Mouse (Mus musculus): ENCODE results near the gene Cdc27. TPM values are rescaled to one million over a fixed set of nuclear protein-coding genes. Genes with fewer than 3 reads are reported as not detected.
"Not testable (repeated sequence)": the region's sequence is repeated elsewhere in the genome, so short reads cannot be mapped to it uniquely, and the experiment has no call there.

The Cdc27 gene
- polyA plus RNA-seq, 1 experiment from 2014 or later = 49.3 TPM

- no peaks in the 10 kb centered on the region for H3K36me3 ChIP-seq (ENCODE audit: control insufficient read depth, insufficient read depth, low read length)
These were observed 26.6 kb upstream of the Cdc27 start for GRCm38 (mm10) chr11:104576772-104577612.

GRCm38 (mm10) chr11:104572566-104572965 lies 22.1 kb upstream of the Cdc27 start:
- Histone ChIP-seq H3K36me3 (ENCODE audit: control insufficient read depth, insufficient read depth, low read length) (no peaks in the 10 kb centered on the region), H3K4me2 (ENCODE audit: low read depth, low read length) (no peak overlapping the region), H3K27me3 (ENCODE audit: control insufficient read depth, insufficient read depth, low read length) (no peaks in the 10 kb centered on the region), H3K4me1 (ENCODE audit: control insufficient read depth, insufficient read depth, low read length) (no peaks in the 10 kb centered on the region), H3K9me3 (ENCODE audit: control insufficient read depth, low read length) (no peaks in the 10 kb centered on the region), H3K27ac (ENCODE audit: low read depth, low read length) (no peak overlapping the region), H3K9ac (replicated peaks; ENCODE audit: low read depth, low read length) (no peak overlapping the region), H3K4me3 (ENCODE audit: low read depth, low read length) (no peak overlapping the region)
- ATAC-seq (ENCODE audit: low read depth) = no peak
- WGBS = 79% methylated on average over 2 of the region's 2 CpGs

More at GRCm38 (mm10) chr11:104576772-104577612, 26.6 kb upstream of the Cdc27 start:
- ATAC-seq (ENCODE audit: low read depth) = no peak
- H3K4me3 ChIP-seq (ENCODE audit: low read depth, low read length) = no peak overlapping the region
- no peaks in the 10 kb centered on the region for H3K27me3 ChIP-seq (ENCODE audit: control insufficient read depth, insufficient read depth, low read length)
- no peak overlapping the region for H3K27ac ChIP-seq (ENCODE audit: low read depth, low read length)
- H3K9ac ChIP-seq (replicated peaks; ENCODE audit: low read depth, low read length) = no peak overlapping the region
- H3K4me1 ChIP-seq (ENCODE audit: control insufficient read depth, insufficient read depth, low read length) = no peaks in the 10 kb centered on the region
- H3K9me3 ChIP-seq (ENCODE audit: control insufficient read depth, low read length) = no peaks in the 10 kb centered on the region
- 53% methylated on average over 10 of the region's 10 CpGs for WGBS
- no peak overlapping the region for H3K4me2 ChIP-seq (ENCODE audit: low read depth, low read length)

- no peak overlapping the region for H3K27ac ChIP-seq (ENCODE audit: low read depth, low read length)
- no peaks in the 10 kb centered on the region for H3K4me1 ChIP-seq (ENCODE audit: control insufficient read depth, insufficient read depth, low read length)
- H3K36me3 ChIP-seq (ENCODE audit: control insufficient read depth, insufficient read depth, low read length) = no peaks in the 10 kb centered on the region
- H3K4me2 ChIP-seq (ENCODE audit: low read depth, low read length) = no peak overlapping the region
- no peak overlapping the region for H3K9ac ChIP-seq (replicated peaks; ENCODE audit: low read depth, low read length)
- no peak overlapping the region for H3K4me3 ChIP-seq (ENCODE audit: low read depth, low read length)
- ATAC-seq (ENCODE audit: low read depth) = no peak
- 62% methylated on average over 7 of the region's 7 CpGs for WGBS
- H3K9me3 ChIP-seq (ENCODE audit: control insufficient read depth, low read length) = no peaks in the 10 kb centered on the region
- no peaks in the 10 kb centered on the region for H3K27me3 ChIP-seq (ENCODE audit: control insufficient read depth, insufficient read depth, low read length)
These were observed 21.7 kb upstream of the Cdc27 start for GRCm38 (mm10) chr11:104572091-104572490.

- 1% methylated on average over 28 of the region's 28 CpGs for WGBS
These were observed 21.0 kb upstream of the Cdc27 start for GRCm38 (mm10) chr11:104571373-104571772.

GRCm38 (mm10) chr11:104570515-104570914 lies 20.1 kb upstream of the Cdc27 start:
- H3K9ac ChIP-seq (replicated peaks; ENCODE audit: low read depth, low read length); H3K4me1 ChIP-seq (ENCODE audit: control insufficient read depth, insufficient read depth, low read length); H3K36me3 ChIP-seq (ENCODE audit: control insufficient read depth, insufficient read depth, low read length); H3K27ac ChIP-seq (ENCODE audit: low read depth, low read length); ATAC-seq (ENCODE audit: low read depth); H3K4me2 ChIP-seq (ENCODE audit: low read depth, low read length); H3K4me3 ChIP-seq (ENCODE audit: low read depth, low read length); H3K9me3 ChIP-seq (ENCODE audit: control insufficient read depth, low read length); H3K27me3 ChIP-seq (ENCODE audit: control insufficient read depth, insufficient read depth, low read length): not testable (repeated sequence)
- WGBS = 84% methylated on average over 8 of the region's 8 CpGs

More at GRCm38 (mm10) chr11:104571373-104571772, 21.0 kb upstream of the Cdc27 start:
- H3K4me3 ChIP-seq (ENCODE audit: low read depth, low read length) = peak overlapping the region; percentile 27
- H3K27me3 ChIP-seq (ENCODE audit: control insufficient read depth, insufficient read depth, low read length); H3K4me1 ChIP-seq (ENCODE audit: control insufficient read depth, insufficient read depth, low read length); H3K27ac ChIP-seq (ENCODE audit: low read depth, low read length); H3K36me3 ChIP-seq (ENCODE audit: control insufficient read depth, insufficient read depth, low read length); H3K9me3 ChIP-seq (ENCODE audit: control insufficient read depth, low read length): not testable (repeated sequence)
- H3K9ac ChIP-seq (replicated peaks; ENCODE audit: low read depth, low read length) = peak overlapping the region; percentile 21; the same call in 1 of the 2 replicates
- ATAC-seq (ENCODE audit: low read depth) = 0 out of 2 replicates have a peak, but pooled peaks have one; percentile 60
- H3K4me2 ChIP-seq (ENCODE audit: low read depth, low read length) = peak overlapping the region; percentile 47

- H3K9me3 ChIP-seq (ENCODE audit: control insufficient read depth, low read length) = no peaks in the 10 kb centered on the region
- no peak overlapping the region for H3K27ac ChIP-seq (ENCODE audit: low read depth, low read length)
- no peaks in the 10 kb centered on the region for H3K4me1 ChIP-seq (ENCODE audit: control insufficient read depth, insufficient read depth, low read length)
- no peak overlapping the region for H3K4me2 ChIP-seq (ENCODE audit: low read depth, low read length)
- ATAC-seq (ENCODE audit: low read depth) = no peak
- no peaks in the 10 kb centered on the region for H3K27me3 ChIP-seq (ENCODE audit: control insufficient read depth, insufficient read depth, low read length)
- no peak overlapping the region for H3K9ac ChIP-seq (replicated peaks; ENCODE audit: low read depth, low read length)
- WGBS = 94% methylated on average over 4 of the region's 4 CpGs
- H3K36me3 ChIP-seq (ENCODE audit: control insufficient read depth, insufficient read depth, low read length) = no peaks in the 10 kb centered on the region
- no peak overlapping the region for H3K4me3 ChIP-seq (ENCODE audit: low read depth, low read length)
These were observed 17.9 kb upstream of the Cdc27 start for GRCm38 (mm10) chr11:104568326-104568725.

- Histone ChIP-seq H3K36me3 (ENCODE audit: control insufficient read depth, insufficient read depth, low read length) (no peaks in the 10 kb centered on the region), H3K9ac (replicated peaks; ENCODE audit: low read depth, low read length) (no peak overlapping the region), H3K27ac (ENCODE audit: low read depth, low read length) (no peak overlapping the region), H3K9me3 (ENCODE audit: control insufficient read depth, low read length) (no peaks in the 10 kb centered on the region), H3K4me3 (ENCODE audit: low read depth, low read length) (no peak overlapping the region), H3K4me2 (ENCODE audit: low read depth, low read length) (no peak overlapping the region), H3K4me1 (ENCODE audit: control insufficient read depth, insufficient read depth, low read length) (no peaks in the 10 kb centered on the region), H3K27me3 (ENCODE audit: control insufficient read depth, insufficient read depth, low read length) (no peaks in the 10 kb centered on the region)
- WGBS = 89% methylated on average over 9 of the region's 9 CpGs
- no peak for ATAC-seq (ENCODE audit: low read depth)
These were observed 17.3 kb upstream of the Cdc27 start for GRCm38 (mm10) chr11:104567736-104568135.

- ATAC-seq (ENCODE audit: low read depth) = no peak
- no peak overlapping the region for H3K27ac ChIP-seq (ENCODE audit: low read depth, low read length)
- 82% methylated on average over 2 of the region's 2 CpGs for WGBS
- H3K4me2 ChIP-seq (ENCODE audit: low read depth, low read length) = no peak overlapping the region
- no peak overlapping the region for H3K4me3 ChIP-seq (ENCODE audit: low read depth, low read length)
- H3K27me3 ChIP-seq (ENCODE audit: control insufficient read depth, insufficient read depth, low read length) = no peaks in the 10 kb centered on the region
- no peak overlapping the region for H3K9ac ChIP-seq (replicated peaks; ENCODE audit: low read depth, low read length)
- no peaks in the 10 kb centered on the region for H3K9me3 ChIP-seq (ENCODE audit: control insufficient read depth, low read length)
- no peaks in the 10 kb centered on the region for H3K4me1 ChIP-seq (ENCODE audit: control insufficient read depth, insufficient read depth, low read length)
- no peaks in the 10 kb centered on the region for H3K36me3 ChIP-seq (ENCODE audit: control insufficient read depth, insufficient read depth, low read length)
These were observed 16.4 kb upstream of the Cdc27 start for GRCm38 (mm10) chr11:104566796-104567195.

- no peak for ATAC-seq (ENCODE audit: low read depth)
- Histone ChIP-seq H3K27ac (ENCODE audit: low read depth, low read length) (no peak overlapping the region), H3K36me3 (ENCODE audit: control insufficient read depth, insufficient read depth, low read length) (no peaks in the 10 kb centered on the region), H3K9ac (replicated peaks; ENCODE audit: low read depth, low read length) (no peak overlapping the region), H3K9me3 (ENCODE audit: control insufficient read depth, low read length) (no peaks in the 10 kb centered on the region), H3K4me1 (ENCODE audit: control insufficient read depth, insufficient read depth, low read length) (no peaks in the 10 kb centered on the region), H3K4me3 (ENCODE audit: low read depth, low read length) (no peak overlapping the region), H3K4me2 (ENCODE audit: low read depth, low read length) (no peak overlapping the region), H3K27me3 (ENCODE audit: control insufficient read depth, insufficient read depth, low read length) (no peaks in the 10 kb centered on the region)
- 92% methylated on average over 6 of the region's 6 CpGs for WGBS
These were observed 15.7 kb upstream of the Cdc27 start for GRCm38 (mm10) chr11:104566097-104566496.

Measured in neural tube, embryonic 14.5 days (tissue).